In the genomic region with DNA sequence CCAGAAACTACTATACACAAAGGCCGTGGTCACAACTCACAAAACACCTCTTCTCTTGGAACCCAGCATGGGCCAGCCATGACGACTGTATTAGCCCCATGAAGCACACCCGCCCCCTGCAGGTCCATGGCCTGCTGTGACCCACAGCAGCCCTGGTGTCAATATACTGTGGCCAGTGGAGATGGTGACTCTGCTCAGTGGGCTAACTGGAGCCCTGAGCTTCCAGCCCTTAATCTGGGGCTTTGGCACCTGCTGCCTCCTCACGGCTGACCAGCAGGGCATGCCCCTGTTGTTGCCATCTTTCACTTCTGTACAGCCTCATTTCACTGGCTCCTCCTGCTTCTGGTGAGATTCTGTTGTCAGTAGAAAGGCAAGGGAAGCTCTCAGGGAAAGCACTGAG, we compare ENCODE assay signal across 9 mouse cellular contexts. TPM values are rescaled to one million over a fixed set of nuclear protein-coding genes. Genes with fewer than 3 reads are reported as not detected.
A peak's percentile ranks its signal among the peaks of the same experiment; 100 is the strongest.
DNase-seq lines count a peak whose midpoint lies in the region; ATAC-seq lines count a peak whose summit lies in the region.
"Had no signal": no experiment of that assay in that cellular context is flagged by ENCODE, and none has a peak within 500 bp of the region (broad histone marks: within the 10 kb centered on the region; RNA-seq: fewer than 3 reads in every experiment).

No protein-coding gene starts in this region.

- H3K4me2 ChIP-seq in liver, embryonic 13.5 days: peak overlapping the region; percentile 36; the same call in 1 of the 2 replicates

- no peak overlapping the region for H3K4me3 ChIP-seq in liver, embryonic 13.5 days (replicated peaks)

- no peak for ATAC-seq in liver, embryonic 13.5 days (ENCODE audit: low read depth)

- H3K9me3 ChIP-seq in liver, embryonic 13.5 days (replicated peaks): no peaks in the 10 kb centered on the region

- H3K9ac ChIP-seq in liver, embryonic 13.5 days: 0 out of 2 replicates have a peak overlapping the region, but pooled peaks have one; percentile 17
- H3K9ac ChIP-seq: lung, embryonic 14.5 days had no signal

- H3K36me3 ChIP-seq in liver, embryonic 13.5 days: no peaks in the 10 kb centered on the region

- no peaks in the 10 kb centered on the region for H3K27me3 ChIP-seq in liver, embryonic 13.5 days

- H3K4me1 ChIP-seq in liver, embryonic 13.5 days (replicated peaks): peaks cover 92% of the 10 kb centered on the region

- WGBS in liver, embryonic 13.5 days (ENCODE audit: insufficient replicate concordance): 49% methylated on average over 4 of the region's 4 CpGs

- H3K27ac ChIP-seq in liver, embryonic 13.5 days: peak overlapping the region; percentile 76

- DNase-seq in layer of hippocampus, adult 9-11 months: peak; percentile 47
- DNase-seq in layer of hippocampus, adult 8-10 months (ENCODE audit: low spot score in 2 of 2): no peak
- DNase-seq in MN1 (ENCODE audit: low spot score): peak; percentile 39
- DNase-seq in gastrocnemius, adult 18-20 months (ENCODE audit: low spot score): peak; percentile 56
- no peak for DNase-seq in liver, embryonic 13.5 days
- no peak for DNase-seq in embryo, embryonic 9.5 days (ENCODE audit: extremely low spot score)
- DNase-seq in testis, postnatal 14 days (ENCODE audit: low spot score): no peak
- DNase-seq in thymus, postnatal 14 days: no peak
- DNase-seq: lung, embryonic 14.5 days had no signal

RNA-seq across cellular contexts. Expression of gene Rasa3, which starts 4.2 kb away (rescaled TPM):
- 10 to 100 TPM; 62.7 to 74.3 (median 68.2) TPM for total RNA-seq in layer of hippocampus, adult 8-10 months (2022)
- 1 to 10 TPM; 6.8 to 7.3 TPM for total RNA-seq in gastrocnemius, adult 18-20 months (2021)
- polyA plus RNA-seq in liver, embryonic 13.5 days (2015; fragmentation: Nextera tagmentation; extraction: Ambion mirVana): 15.9 and 19.1 TPM in 2 replicates

RNA-seq across cellular contexts. Expression of gene Cfap97d2, which starts 32.5 kb away (rescaled TPM):
- total RNA-seq in layer of hippocampus, adult 8-10 months (2022): 1 to 10 TPM; 1.8 to 3.6 (median 2.7) TPM
- total RNA-seq in gastrocnemius, adult 18-20 months (2021): not detected
- polyA plus RNA-seq in liver, embryonic 13.5 days (2015; fragmentation: Nextera tagmentation; extraction: Ambion mirVana): not detected in 2 replicates
- polyA plus RNA-seq: lung, embryonic 14.5 days had no signal

Comparison
In these comparisons a context has a peak if more than half of its experiments do, and no peak if none do; other contexts are left out.
1. DNase-seq: peak in layer of hippocampus, adult 9-11 months (single experiment), MN1 (single experiment) and gastrocnemius, adult 18-20 months (single experiment); none in layer of hippocampus, adult 8-10 months (0 of 2), liver, embryonic 13.5 days (single experiment), embryo, embryonic 9.5 days (single experiment), testis, postnatal 14 days (single experiment) and thymus, postnatal 14 days (single experiment).
2. RNA of gene Rasa3, which starts 4.2 kb away (total RNA-seq): 62.7 to 74.3 TPM in layer of hippocampus, adult 8-10 months; 6.8 to 7.3 TPM in gastrocnemius, adult 18-20 months; every median in the first group is over 4 times any median in the second.